Mouse (Mus musculus): ENCODE data around the gene Tiprl.

GRCm38 (mm10) chr1:165191611-165192010 is 45.2 kb downstream of the Tiprl start:
- no peak for TF ChIP-seq CTCF (IDR thresholded peaks at IDR 0.05; ENCODE audit: low read depth, low read length)
- TF ChIP-seq GATA1 (IDR thresholded peaks at IDR 0.05; ENCODE audit: borderline replicate concordance, low read length) = no peak
- TF ChIP-seq POLR2AphosphoS5 (IDR thresholded peaks at IDR 0.05; ENCODE audit: insufficient replicate concordance, low read depth, low read length) = no peak
- no peak for TF ChIP-seq GATA2 (IDR thresholded peaks at IDR 0.05; ENCODE audit: borderline replicate concordance, low read depth, low read length)
